Mouse (Mus musculus) 416B (cell line): Measurements from ENCODE around the gene Tfam.
A peak's percentile ranks its signal among the peaks of the same experiment; 100 is the strongest.

Source experiments
- DNase-seq: peaks from one replicate; pipeline ENCODE4 v3.0.0; 2011; ENCODE audit warnings: low read depth

Gene Tfam

GRCm38 (mm10) chr10:71238240-71238554, at the start of gene Tfam:
Tfam (minus strand) TSS chr10:71238280.
- no peak for DNase-seq

GRCm38 (mm10) chr10:71285126-71285580, 47.1 kb upstream of the Tfam start, which contains the start of gene Ube2d1:
Ube2d1 (minus strand) TSS chr10:71285262.
- DNase-seq, result peak; percentile 72

GRCm38 (mm10) chr10:71284511-71285125, 46.5 kb upstream of the Tfam start:
- DNase-seq, result peak; percentile 31

GRCm38 (mm10) chr10:71284131-71284510, 46.0 kb upstream of the Tfam start:
- peak; percentile 14 for DNase-seq

- DNase-seq, result no peak
Measured at GRCm38 (mm10) chr10:71273008-71273739, 35.1 kb upstream of the Tfam start.

- no peak for DNase-seq
Measured at GRCm38 (mm10) chr10:71267973-71268372, 29.9 kb upstream of the Tfam start.

GRCm38 (mm10) chr10:71267511-71267910, 29.4 kb upstream of the Tfam start:
- no peak for DNase-seq

GRCm38 (mm10) chr10:71265067-71265466, 27.0 kb upstream of the Tfam start:
- no peak for DNase-seq

- no peak for DNase-seq
Measured at GRCm38 (mm10) chr10:71261637-71262036, 23.6 kb upstream of the Tfam start.

- no peak for DNase-seq
Measured at GRCm38 (mm10) chr10:71258943-71259342, 20.9 kb upstream of the Tfam start.

- DNase-seq, result no peak
Measured at GRCm38 (mm10) chr10:71258516-71258915, 20.4 kb upstream of the Tfam start.

- DNase-seq, result no peak
Measured at GRCm38 (mm10) chr10:71253147-71253546, 15.1 kb upstream of the Tfam start.

GRCm38 (mm10) chr10:71252421-71252820, 14.3 kb upstream of the Tfam start:
- no peak for DNase-seq

GRCm38 (mm10) chr10:71251846-71252245, 13.8 kb upstream of the Tfam start:
- DNase-seq, result no peak

- DNase-seq, result no peak
Measured at GRCm38 (mm10) chr10:71251256-71251655, 13.2 kb upstream of the Tfam start.

- DNase-seq, result peak; percentile 41
Measured at GRCm38 (mm10) chr10:71250472-71250871, 12.4 kb upstream of the Tfam start.

GRCm38 (mm10) chr10:71249086-71249880, 11.2 kb upstream of the Tfam start:
- no peak for DNase-seq

- no peak for DNase-seq
Measured at GRCm38 (mm10) chr10:71246956-71247355, 8.9 kb upstream of the Tfam start.

GRCm38 (mm10) chr10:71239479-71240120, 1.5 kb upstream of the Tfam start:
- peak; percentile 61 for DNase-seq

GRCm38 (mm10) chr10:71237516-71238239, 402 bp downstream of the Tfam start:
- DNase-seq, result peak; percentile 94

- no peak for DNase-seq
Measured at GRCm38 (mm10) chr10:71234071-71234470, 4.0 kb downstream of the Tfam start.

- DNase-seq, result peak; percentile 61
Measured at GRCm38 (mm10) chr10:71225894-71226293, 12.2 kb downstream of the Tfam start.
